Mouse (Mus musculus) heart, embryonic 15.5 days (tissue): ENCODE data around the gene Sipa1. TPM values are rescaled to one million over a fixed set of nuclear protein-coding genes. Genes with fewer than 3 reads are reported as not detected.

Source experiments
- ATAC-seq: fragments of 200-750 bp; cut with Nextera tagmentation; replicated peaks from 2 replicates; pipeline ENCODE4 v1.8.0; 2017; ENCODE audit warnings: low read depth, moderate TSS enrichment; ENCODE audit not compliant: insufficient number of reproducible peaks, insufficient read depth, low FRiP score
- H3K27ac ChIP-seq: fragments of 300-500 bp; sonication (generic); 2 replicates; pipeline ENCODE4 v1.5.1; 2015; ENCODE audit warnings: mild to moderate bottlenecking, inconsistent platforms
- H3K27me3 ChIP-seq: fragments of 300-500 bp; sonication (generic); 2 replicates; pipeline ENCODE4 v1.6.1; 2015; ENCODE audit warnings: inconsistent platforms
- H3K36me3 ChIP-seq: fragments of 300-500 bp; sonication (generic); 2 replicates; pipeline ENCODE4 v1.6.1; 2015; ENCODE audit warnings: mild to moderate bottlenecking, inconsistent platforms
- H3K4me1 ChIP-seq: fragments of 300-500 bp; sonication (generic); replicated peaks from 2 replicates; pipeline ENCODE4 v1.6.1; 2015; ENCODE audit warnings: inconsistent platforms
- H3K4me2 ChIP-seq: fragments of 300-500 bp; sonication (generic); 2 replicates; pipeline ENCODE4 v1.6.1; 2015; ENCODE audit warnings: inconsistent platforms, mild to moderate bottlenecking, moderate library complexity
- H3K4me3 ChIP-seq: fragments of 300-500 bp; sonication (generic); 2 replicates; pipeline ENCODE4 v1.5.1; 2015; ENCODE audit warnings: mild to moderate bottlenecking, inconsistent platforms
- H3K9ac ChIP-seq: fragments of 300-500 bp; sonication (generic); 2 replicates; pipeline ENCODE4 v1.6.1; 2015; ENCODE audit warnings: mild to moderate bottlenecking, inconsistent platforms
- H3K9me3 ChIP-seq: fragments of 300-500 bp; sonication (generic); replicated peaks from 2 replicates; pipeline ENCODE4 v1.6.1; 2016; ENCODE audit warnings: inconsistent platforms
- WGBS: fragments of 180-500 bp; shearing (Covaris S2); methylation state at CpG from one replicate; pipeline ENCODE4 v1.1.7; 2015; ENCODE audit warnings: mixed read lengths; 5-methylcytosine and 5-hydroxymethylcytosine counted together
- microRNA-seq: library from miRNA; unstranded; fragments of <30 nt; microRNA quantifications from one replicate; pipeline ENCODE4, GENCODE M21; 2016
- polyA plus RNA-seq: library from polyadenylated mRNA; unstranded; fragments of >200 nt; fragmentation: Nextera tagmentation; extraction: Ambion mirVana; gene quantifications from 2 replicates; pipeline ENCODE4 v1.2.1, GENCODE M21; 2015

The Sipa1 gene
- polyA plus RNA-seq, 1 experiment from 2014 or later = 20.6 TPM

GRCm38 (mm10) chr19:5601752-5602541, 61.6 kb downstream of the Sipa1 start, which contains the start of gene Rnaseh2c:
Gene Rnaseh2c (plus strand): TSS chr19:5601873.
- Histone ChIP-seq H3K4me1 (peaks cover 20% of the 10 kb centered on the region), H3K36me3 (peaks cover 42% of the 10 kb centered on the region), H3K9ac (peak within 1 kb of the TSS; percentile 89), H3K4me2 (peak within 1 kb of the TSS; percentile 94), H3K9me3 (no peaks in the 10 kb centered on the region), H3K4me3 (peak within 1 kb of the TSS; percentile 81), H3K27me3 (no peaks in the 10 kb centered on the region), H3K27ac (peak within 1 kb of the TSS; percentile 88)
- under 1% methylated on average over 64 of the region's 64 CpGs for WGBS
- peak; percentile 66 for ATAC-seq

Small RNA genes lying within 50 kb of the gene (microRNA-seq; reads per million reads assigned to microRNA genes)
- not detected for gene Mir6987

Other genes with a start within 250 kb of the Sipa1 start
- gene Drap1, start 238.7 kb downstream of the Sipa1 start, polyA plus RNA-seq = 205 and 220 TPM in 2 replicates
- gene AI837181, start 238.6 kb downstream of the Sipa1 start, polyA plus RNA-seq = 34.8 and 46.9 TPM in 2 replicates
- not detected in 2 replicates for gene Fosl1, start 216.2 kb downstream of the Sipa1 start, polyA plus RNA-seq
- 9.0 and 9.9 TPM in 2 replicates for gene Ccdc85b, start 205.8 kb downstream of the Sipa1 start, polyA plus RNA-seq
- 97.9 and 106 TPM in 2 replicates for gene Fibp, start 203.1 kb downstream of the Sipa1 start, polyA plus RNA-seq
- 1.4 and 3.5 TPM in 2 replicates for gene Ctsw, start 195.2 kb downstream of the Sipa1 start, polyA plus RNA-seq
- gene Efemp2, start 189.8 kb downstream of the Sipa1 start, polyA plus RNA-seq = 65.6 and 95.4 TPM in 2 replicates
- gene Mus81, start 175.3 kb downstream of the Sipa1 start, polyA plus RNA-seq = 33.8 and 48.7 TPM in 2 replicates
- 1,578 and 1,766 TPM in 2 replicates for gene Cfl1, start 173.3 kb downstream of the Sipa1 start, polyA plus RNA-seq
- gene 1700020D05Rik, start 159.9 kb downstream of the Sipa1 start, polyA plus RNA-seq = 0.14 and 0.16 TPM in 2 replicates
- gene Snx32, start 153.2 kb downstream of the Sipa1 start, polyA plus RNA-seq = 15.8 and 17.6 TPM in 2 replicates
- 0.25 and 0.87 TPM in 2 replicates for gene Ovol1, start 103.1 kb downstream of the Sipa1 start, polyA plus RNA-seq
- 2.0 and 4.5 TPM in 2 replicates for gene Ap5b1, start 95.7 kb downstream of the Sipa1 start, polyA plus RNA-seq
- gene Rnaseh2c, start 61.8 kb downstream of the Sipa1 start, polyA plus RNA-seq = 89.7 and 96.1 TPM in 2 replicates
- 29.6 and 35.3 TPM in 2 replicates for gene Kat5, start 53.5 kb downstream of the Sipa1 start, polyA plus RNA-seq
- gene Rela, start 26.2 kb downstream of the Sipa1 start, polyA plus RNA-seq = 33.2 and 46.7 TPM in 2 replicates
- 23.7 and 29.6 TPM in 2 replicates for gene Map3k11, start 25.0 kb upstream of the Sipa1 start, polyA plus RNA-seq
- gene Pcnx3, start 25.2 kb upstream of the Sipa1 start, polyA plus RNA-seq = 8.9 and 14.2 TPM in 2 replicates
- 0.40 TPM in 1 of 2 replicates, not detected in the other for gene Kcnk7, start 40.7 kb upstream of the Sipa1 start, polyA plus RNA-seq
- gene Ehbp1l1, start 62.6 kb upstream of the Sipa1 start, polyA plus RNA-seq = 82.6 and 84.3 TPM in 2 replicates
- 68.1 and 82.4 TPM in 2 replicates for gene Fam89b, start 65.9 kb upstream of the Sipa1 start, polyA plus RNA-seq
- 26.6 and 43.3 TPM in 2 replicates for gene Ltbp3, start 77.2 kb upstream of the Sipa1 start, polyA plus RNA-seq
- gene Scyl1, start 107.7 kb upstream of the Sipa1 start, polyA plus RNA-seq = 53.5 and 65.9 TPM in 2 replicates
- gene Frmd8, start 211.6 kb upstream of the Sipa1 start, polyA plus RNA-seq = 25.1 and 35.1 TPM in 2 replicates
- gene Slc25a45, start 214.1 kb upstream of the Sipa1 start, polyA plus RNA-seq = 3.2 and 4.2 TPM in 2 replicates
- 1.2 and 2.0 TPM in 2 replicates for gene Tigd3, start 230.4 kb upstream of the Sipa1 start, polyA plus RNA-seq
- gene Dpf2, start 249.3 kb upstream of the Sipa1 start, polyA plus RNA-seq = 81.9 and 106 TPM in 2 replicates